Mouse (Mus musculus) thymus, adult 2 months (tissue): ENCODE data around the gene Tctex1d4. TPM values are rescaled to one million over a fixed set of nuclear protein-coding genes. Genes with fewer than 3 reads are reported as not detected.
A peak's percentile ranks its signal among the peaks of the same experiment; 100 is the strongest.

Experiments
- DNase-seq: peaks from one replicate; pipeline ENCODE4 v3.0.0; 2021
- H3K27ac ChIP-seq: fragments of 200-500 bp; 2 replicates; pipeline ENCODE4 v1.5.1; 2012; ENCODE audit warnings: low read length, control low read depth; ENCODE audit not compliant: control insufficient read depth, insufficient read depth
- H3K27me3 ChIP-seq: fragments of 200-500 bp; 2 replicates; pipeline ENCODE4 v1.6.1; 2012; ENCODE audit warnings: mild to moderate bottlenecking, low read length, moderate library complexity, mixed read lengths; ENCODE audit not compliant: control insufficient read depth, insufficient read depth
- H3K36me3 ChIP-seq: fragments of 200-500 bp; 2 replicates; pipeline ENCODE4 v1.6.1; 2012; ENCODE audit warnings: mild to moderate bottlenecking, low read length, moderate library complexity; ENCODE audit not compliant: control insufficient read depth, insufficient read depth
- H3K4me1 ChIP-seq: fragments of 200-500 bp; replicated peaks from 2 replicates; pipeline ENCODE4 v1.6.1; 2012; ENCODE audit warnings: low read length; ENCODE audit not compliant: control insufficient read depth, insufficient read depth
- H3K4me3 ChIP-seq: fragments of 200-500 bp; 2 replicates; pipeline ENCODE4 v1.5.1; 2012; ENCODE audit warnings: mild to moderate bottlenecking, low read length, control low read depth, moderate library complexity; ENCODE audit not compliant: control insufficient read depth, insufficient read depth
- CTCF ChIP-seq: fragments of 200-500 bp; IDR thresholded peaks from 2 replicates; pipeline ENCODE4 v1.5.1; 2012; ENCODE audit warnings: mild to moderate bottlenecking, control low read depth, low read length, moderate library complexity, borderline replicate concordance; ENCODE audit not compliant: control insufficient read depth, poor library complexity, insufficient read depth; ENCODE audit errors: extremely low read depth
- POLR2A ChIP-seq: fragments of 200-500 bp; IDR thresholded peaks from 2 replicates; pipeline ENCODE4 v1.6.1; 2012; ENCODE audit warnings: mild to moderate bottlenecking, low read length, control low read depth, moderate library complexity; ENCODE audit not compliant: control insufficient read depth, poor library complexity, insufficient read depth; ENCODE audit errors: extremely low read depth
- WGBS: fragments of 180-500 bp; shearing (Covaris S2); methylation state at CpG from one replicate; pipeline ENCODE4 v1.1.7; 2018; 5-methylcytosine and 5-hydroxymethylcytosine counted together
- polyA plus RNA-seq: library from polyadenylated mRNA; depleted of rRNA; stranded (reverse); fragments of >200 nt; gene quantifications from 2 replicates; pipeline ENCODE4 v1.2.3, GENCODE M21; 2012

The Tctex1d4 gene
- polyA plus RNA-seq, 1 experiment = 1.1 TPM

DNA sequence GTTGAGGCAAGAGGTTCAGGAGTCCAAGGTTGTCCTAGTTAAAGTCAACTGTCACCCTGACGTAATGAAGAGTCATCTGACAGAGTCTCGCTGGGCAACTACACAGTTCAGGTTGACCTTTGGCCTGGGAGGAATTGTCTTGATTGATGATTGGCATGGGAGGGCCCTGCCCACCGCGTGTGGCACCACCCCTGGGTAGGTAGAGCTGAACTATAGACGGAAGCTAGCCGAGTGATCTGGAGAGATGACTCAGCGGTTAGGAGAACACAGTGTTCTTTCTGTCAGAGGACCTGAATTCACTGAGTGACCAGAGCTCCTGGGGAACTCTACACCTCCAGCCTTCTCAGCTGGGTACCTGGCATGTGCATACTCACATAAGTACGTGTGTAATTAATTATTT is 9.4 kb downstream of the Tctex1d4 start:
- H3K27me3 ChIP-seq = no peaks in the 10 kb centered on the region; the same call in 1 of the 2 replicates
- no peaks in the 10 kb centered on the region for H3K36me3 ChIP-seq
- no peak for DNase-seq
- H3K27ac ChIP-seq = no peak overlapping the region
- WGBS = 66% methylated on average over 8 of the region's 8 CpGs
- H3K4me1 ChIP-seq = peaks cover 14% of the 10 kb centered on the region
- no peak overlapping the region for H3K4me3 ChIP-seq
- TF ChIP-seq CTCF (no peak), POLR2A (no peak)

DNA sequence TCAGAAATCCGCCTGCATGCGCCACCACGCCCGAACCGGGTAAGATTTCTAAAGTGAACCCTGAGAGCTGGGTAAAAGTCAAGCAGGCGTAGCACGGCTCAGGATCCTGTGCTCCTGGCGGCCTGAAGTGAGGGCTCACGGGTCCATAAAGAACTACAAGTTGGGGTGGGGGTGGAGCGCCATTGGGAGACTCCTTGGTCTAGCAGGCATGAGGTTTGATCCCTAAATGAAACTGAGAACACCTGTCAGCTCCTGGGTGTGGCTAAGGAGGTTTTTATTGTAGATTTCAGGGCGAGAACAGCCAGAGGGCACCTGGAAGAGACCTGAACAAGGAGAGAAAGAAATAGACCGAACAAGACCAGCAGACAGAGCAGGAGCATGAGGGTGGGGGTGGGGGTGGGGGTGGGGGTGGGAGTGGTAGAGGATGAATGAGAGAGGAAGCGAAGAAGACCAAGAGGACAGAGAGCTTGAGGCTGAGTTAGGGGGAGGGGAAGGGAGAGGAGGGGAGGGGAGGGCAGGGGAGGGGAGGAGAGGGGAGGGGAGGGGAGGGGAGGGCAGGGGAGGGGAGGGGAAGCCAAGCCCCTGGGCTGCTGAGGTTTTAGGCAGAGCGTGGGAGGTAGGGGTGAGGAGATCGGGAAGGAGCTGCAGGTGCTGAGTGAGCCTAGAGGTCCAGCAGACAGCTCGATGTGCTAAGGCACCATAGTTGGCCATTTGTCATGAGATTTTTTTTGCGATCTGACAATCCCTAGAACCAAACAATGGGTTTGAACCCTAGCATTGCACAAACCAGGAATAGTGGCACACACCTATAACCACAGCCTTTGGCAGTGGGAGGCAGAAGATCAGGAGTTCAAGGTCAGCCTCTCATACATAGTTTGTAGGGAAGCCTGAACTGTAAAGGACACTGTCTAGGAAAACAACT is 12.0 kb downstream of the Tctex1d4 start:
- WGBS = 69% methylated on average over 16 of the region's 17 CpGs
- H3K36me3 ChIP-seq = no peaks in the 10 kb centered on the region
- H3K27me3 ChIP-seq = no peaks in the 10 kb centered on the region
- DNase-seq = no peak
- no peak overlapping the region for H3K4me3 ChIP-seq
- H3K27ac ChIP-seq = no peak overlapping the region
- peaks cover 9% of the 10 kb centered on the region for H3K4me1 ChIP-seq
- no peak for TF ChIP-seq CTCF
- no peak for TF ChIP-seq POLR2A

DNA sequence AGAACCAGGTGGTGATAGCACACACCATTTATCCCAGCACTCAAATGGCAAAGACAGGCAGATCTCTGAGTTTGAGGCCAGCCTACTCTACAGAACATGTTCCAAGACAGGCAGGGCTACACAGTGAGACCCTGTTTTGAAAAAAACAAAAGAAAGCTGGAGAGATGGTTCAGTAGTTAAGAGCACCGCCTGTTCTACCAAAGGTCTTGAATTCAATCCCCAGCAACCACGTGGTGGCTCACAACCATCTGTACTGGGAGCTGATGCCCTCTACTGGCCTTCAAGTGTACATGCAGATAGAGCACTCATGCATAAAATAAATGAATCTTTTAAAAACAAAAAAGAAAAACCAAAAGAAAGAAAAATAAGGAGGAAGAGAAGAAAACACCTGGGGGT is 12.6 kb downstream of the Tctex1d4 start:
- DNase-seq = peak; percentile 45
- no peaks in the 10 kb centered on the region for H3K36me3 ChIP-seq
- no peak for TF ChIP-seq POLR2A
- no peak for TF ChIP-seq CTCF
- H3K4me1 ChIP-seq = peaks cover 7% of the 10 kb centered on the region
- H3K4me3 ChIP-seq = no peak overlapping the region
- H3K27ac ChIP-seq = no peak overlapping the region
- 1% methylated on average over 2 of the region's 2 CpGs for WGBS
- no peaks in the 10 kb centered on the region for H3K27me3 ChIP-seq

DNA sequence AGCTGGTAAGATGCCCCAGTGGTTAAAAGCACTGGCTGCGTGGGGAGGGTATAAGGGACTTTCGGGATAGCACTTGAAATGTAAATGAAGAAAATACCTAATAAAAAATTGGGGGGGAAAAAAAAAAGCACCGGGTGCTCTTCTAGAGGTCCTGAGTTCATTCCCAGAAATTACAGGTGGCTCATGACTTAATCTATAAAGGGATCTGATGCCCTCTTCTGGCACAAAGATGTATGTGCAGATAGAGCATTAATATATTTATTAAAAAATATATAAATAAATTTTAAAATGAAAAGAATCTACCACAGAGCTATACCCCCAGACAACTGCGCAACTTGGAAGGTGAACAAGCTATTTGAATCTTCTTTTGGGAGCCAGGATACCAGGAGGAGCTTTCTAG is 14.0 kb downstream of the Tctex1d4 start:
- TF ChIP-seq POLR2A = no peak
- 41% methylated on average over 4 of the region's 4 CpGs for WGBS
- H3K4me1 ChIP-seq = peaks cover 3% of the 10 kb centered on the region
- H3K4me3 ChIP-seq = no peak overlapping the region
- no peak for DNase-seq
- no peaks in the 10 kb centered on the region for H3K36me3 ChIP-seq
- no peak overlapping the region for H3K27ac ChIP-seq
- no peaks in the 10 kb centered on the region for H3K27me3 ChIP-seq

DNA sequence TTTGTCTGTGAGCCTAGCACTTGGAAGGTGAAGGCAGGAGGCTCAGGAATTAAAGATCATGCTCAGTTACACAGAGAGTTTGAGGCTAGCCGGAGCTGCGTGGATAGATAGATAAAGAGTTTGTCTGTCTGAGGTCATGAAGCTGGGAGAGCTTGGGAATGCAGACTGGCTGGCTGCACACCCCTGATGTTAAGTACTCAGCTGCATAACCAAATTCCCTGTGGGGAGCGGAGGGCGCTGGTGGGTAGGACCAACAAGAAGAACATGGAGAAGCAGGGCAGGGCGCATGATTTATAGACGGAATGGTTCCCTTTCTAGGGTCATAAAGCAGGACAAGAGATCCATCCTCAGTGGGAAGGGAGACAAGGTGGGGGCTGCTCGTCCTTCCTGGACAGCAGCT is 16.4 kb downstream of the Tctex1d4 start:
- Histone ChIP-seq H3K27ac (no peak overlapping the region), H3K36me3 (no peaks in the 10 kb centered on the region), H3K4me3 (no peak overlapping the region), H3K4me1 (peaks cover 3% of the 10 kb centered on the region), H3K27me3 (no peaks in the 10 kb centered on the region)
- no peak for TF ChIP-seq CTCF
- no peak for TF ChIP-seq POLR2A
- no peak for DNase-seq
- 91% methylated on average over 7 of the region's 7 CpGs for WGBS

DNA sequence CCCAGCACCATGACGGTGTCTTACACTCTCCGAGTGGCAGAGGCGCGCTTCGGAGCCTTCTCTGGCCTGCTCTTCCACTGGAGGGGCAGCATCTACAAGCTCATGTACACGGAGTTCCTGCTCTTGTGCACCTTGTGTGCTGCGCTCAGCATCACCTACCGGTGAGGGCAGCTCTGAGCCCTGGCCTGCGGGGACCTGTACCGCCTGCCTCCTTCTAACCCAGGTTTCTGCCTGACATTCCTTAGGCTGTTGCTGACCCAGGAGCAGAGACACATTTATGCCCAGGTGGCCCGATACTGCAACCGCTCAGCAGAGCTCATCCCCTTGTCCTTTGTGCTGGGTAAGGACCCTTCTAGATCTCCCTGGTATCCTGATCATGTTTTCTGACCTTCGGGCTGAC is 18.7 kb downstream of the Tctex1d4 start:
- WGBS = 91% methylated on average over 13 of the region's 13 CpGs
- no peaks in the 10 kb centered on the region for H3K4me1 ChIP-seq
- TF ChIP-seq POLR2A = no peak
- no peak for TF ChIP-seq CTCF

DNA sequence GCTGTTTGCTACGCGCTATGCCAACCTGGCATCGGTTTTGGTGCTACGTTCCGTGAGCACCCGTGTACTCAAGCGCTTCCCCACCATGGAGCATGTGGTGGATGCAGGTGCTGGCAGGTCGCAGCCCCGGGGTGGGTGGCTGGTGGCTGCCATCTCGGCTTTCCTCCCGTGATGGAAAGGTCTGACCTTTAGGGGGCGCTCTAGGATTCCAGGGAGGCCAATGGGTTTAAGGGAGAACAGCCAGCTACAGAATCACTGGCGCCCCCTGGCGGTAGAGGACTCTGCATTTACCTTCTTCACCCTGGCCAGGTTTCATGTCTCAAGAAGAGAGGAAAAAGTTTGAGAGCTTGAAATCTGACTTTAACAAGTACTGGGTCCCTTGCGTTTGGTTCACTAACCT is 19.6 kb downstream of the Tctex1d4 start:
- Histone ChIP-seq H3K27me3 (no peaks in the 10 kb centered on the region), H3K4me3 (no peak overlapping the region), H3K4me1 (no peaks in the 10 kb centered on the region), H3K27ac (no peak overlapping the region), H3K36me3 (peaks cover 12% of the 10 kb centered on the region)
- WGBS = 49% methylated on average over 15 of the region's 15 CpGs
- TF ChIP-seq CTCF (peak; percentile 88; the same call in 1 of the 2 replicates), POLR2A (no peak)
- DNase-seq = peak; percentile 87

More for the DNA sequence above, 18.7 kb downstream of the Tctex1d4 start:
- Histone ChIP-seq H3K27ac (no peak overlapping the region), H3K27me3 (no peaks in the 10 kb centered on the region), H3K4me3 (no peak overlapping the region), H3K36me3 (peaks cover 3% of the 10 kb centered on the region)
- no peak for DNase-seq
